Mouse (Mus musculus) kidney, embryonic 14.5 days (tissue): ENCODE results near the gene Usp3. TPM values are rescaled to one million over a fixed set of nuclear protein-coding genes. Genes with fewer than 3 reads are reported as not detected.

Experiments used
- ATAC-seq: fragments of 200-750 bp; cut with Nextera tagmentation; 2 replicates; pipeline ENCODE4 v1.8.0; 2017; ENCODE audit warnings: moderate number of reproducible peaks, mild to moderate bottlenecking, moderate TSS enrichment, moderate library complexity; ENCODE audit not compliant: low FRiP score, low TSS enrichment
- H3K27ac ChIP-seq: fragments of 300-500 bp; sonication (generic); 2 replicates; pipeline ENCODE4 v1.5.1; 2014; ENCODE audit warnings: low read depth, mild to moderate bottlenecking, low read length, moderate library complexity, mixed read lengths
- H3K27me3 ChIP-seq: fragments of 300-500 bp; sonication (generic); 2 replicates; pipeline ENCODE4 v1.6.1; 2014; ENCODE audit warnings: mild to moderate bottlenecking, low read length; ENCODE audit not compliant: control insufficient read depth, insufficient read depth
- H3K36me3 ChIP-seq: fragments of 300-500 bp; sonication (generic); 2 replicates; pipeline ENCODE4 v1.6.1; 2014; ENCODE audit warnings: low read length, mixed read lengths; ENCODE audit not compliant: control insufficient read depth, insufficient read depth
- H3K4me1 ChIP-seq: fragments of 300-500 bp; sonication (generic); 2 replicates; pipeline ENCODE4 v1.6.1; 2014; ENCODE audit warnings: low read length, mixed read lengths; ENCODE audit not compliant: control insufficient read depth, insufficient read depth
- H3K4me2 ChIP-seq: fragments of 300-500 bp; sonication (generic); replicated peaks from 2 replicates; pipeline ENCODE4 v1.6.1; 2014; ENCODE audit warnings: low read depth, mild to moderate bottlenecking, low read length
- H3K4me3 ChIP-seq: fragments of 300-500 bp; sonication (generic); 2 replicates; pipeline ENCODE4 v1.5.1; 2014; ENCODE audit warnings: mild to moderate bottlenecking, low read length
- H3K9ac ChIP-seq: fragments of 300-500 bp; sonication (generic); 2 replicates; pipeline ENCODE4 v1.6.1; 2014; ENCODE audit warnings: low read depth, mild to moderate bottlenecking, low read length, moderate library complexity
- H3K9me3 ChIP-seq: fragments of 300-500 bp; sonication (generic); 2 replicates; pipeline ENCODE4 v1.6.1; 2016; ENCODE audit warnings: low read length; ENCODE audit not compliant: control insufficient read depth
- WGBS: fragments of 180-500 bp; shearing (Covaris S2); extraction: QIAGEN DNeasy Blood & Tissue Kit; methylation state at CpG from one replicate; pipeline ENCODE4 v1.1.7; 2014; 5-methylcytosine and 5-hydroxymethylcytosine counted together
- polyA plus RNA-seq: library from polyadenylated mRNA; unstranded; fragments of >200 nt; fragmentation: Nextera tagmentation; extraction: Ambion mirVana; gene quantifications from 2 replicates; pipeline ENCODE4 v1.2.1, GENCODE M21; 2014

The Usp3 gene
- polyA plus RNA-seq, 1 experiment from 2014 or later = 83.6 TPM

- no peak overlapping the region for H3K27ac ChIP-seq
- 79% methylated on average over 5 of the region's 5 CpGs for WGBS
- no peak overlapping the region for H3K4me3 ChIP-seq
- H3K9me3 ChIP-seq = no peaks in the 10 kb centered on the region
- H3K4me1 ChIP-seq = peaks cover 8% of the 10 kb centered on the region
- no peak overlapping the region for H3K4me2 ChIP-seq
- H3K36me3 ChIP-seq = peaks cover 65% of the 10 kb centered on the region
- no peaks in the 10 kb centered on the region for H3K27me3 ChIP-seq
- no peak for ATAC-seq
- no peak overlapping the region for H3K9ac ChIP-seq
Measured at GRCm38 (mm10) chr9:66518251-66518650, 74.7 kb downstream of the Usp3 start.

DNA sequence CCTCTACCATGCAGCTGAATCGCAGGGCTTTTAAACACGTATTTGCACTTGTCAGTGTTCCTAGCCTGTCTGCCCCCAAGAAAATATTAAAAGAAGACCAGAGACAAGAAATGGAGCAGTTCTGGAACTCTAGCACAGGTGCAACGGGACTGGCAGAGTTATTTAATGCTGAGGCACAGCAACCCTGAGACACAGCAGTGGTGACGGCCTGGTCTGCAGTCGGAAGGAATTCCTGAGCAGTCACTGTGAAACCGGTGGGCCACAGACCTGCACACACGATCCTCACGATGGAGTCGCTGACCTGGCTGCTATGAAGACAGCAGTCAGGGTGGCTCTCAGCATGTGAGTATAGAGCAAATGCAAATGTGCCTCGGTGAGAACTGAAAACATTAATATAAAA, 75.2 kb downstream of the Usp3 start:
- no peak overlapping the region for H3K4me3 ChIP-seq
- H3K9me3 ChIP-seq = no peaks in the 10 kb centered on the region
- H3K4me1 ChIP-seq = peaks cover 8% of the 10 kb centered on the region
- ATAC-seq = no peak
- H3K27ac ChIP-seq = no peak overlapping the region
- H3K27me3 ChIP-seq = no peaks in the 10 kb centered on the region
- no peak overlapping the region for H3K9ac ChIP-seq
- H3K4me2 ChIP-seq = no peak overlapping the region
- H3K36me3 ChIP-seq = peaks cover 65% of the 10 kb centered on the region
- 93% methylated on average over 10 of the region's 10 CpGs for WGBS

DNA sequence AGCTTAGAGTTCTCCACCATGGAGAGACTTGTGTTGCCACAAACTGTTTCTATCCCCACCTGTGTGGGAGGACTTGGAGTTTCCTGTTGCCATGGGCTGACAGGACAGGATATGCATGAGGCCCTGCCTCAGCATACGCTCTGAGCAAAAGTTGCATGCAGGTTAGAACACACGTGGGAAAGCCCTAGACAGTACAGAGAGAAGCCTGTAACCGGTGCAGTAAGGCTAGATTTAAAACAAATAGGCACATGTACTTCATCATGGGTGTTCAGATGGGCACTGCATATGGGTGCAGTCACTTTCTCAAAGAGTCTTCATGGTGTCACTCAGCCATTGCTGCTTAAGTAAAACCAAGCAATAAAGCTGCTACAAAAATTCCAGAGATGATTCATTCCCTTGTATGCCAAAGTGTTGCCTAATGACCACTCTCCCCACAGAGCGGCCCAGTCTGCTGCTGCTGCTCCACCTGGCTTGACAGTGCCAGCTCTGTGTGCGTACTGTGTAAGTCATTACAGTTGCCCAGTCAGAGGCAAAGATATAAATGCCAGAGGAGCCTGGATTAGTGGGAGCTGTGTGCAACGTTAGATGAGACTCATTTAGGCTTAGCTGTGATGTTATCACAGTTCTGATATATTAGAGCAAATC, 76.5 kb downstream of the Usp3 start:
- H3K27ac ChIP-seq = no peak overlapping the region
- peaks cover 55% of the 10 kb centered on the region for H3K36me3 ChIP-seq
- H3K4me2 ChIP-seq = no peak overlapping the region
- no peaks in the 10 kb centered on the region for H3K27me3 ChIP-seq
- ATAC-seq = no peak
- H3K4me3 ChIP-seq = no peak overlapping the region
- no peaks in the 10 kb centered on the region for H3K9me3 ChIP-seq
- H3K9ac ChIP-seq = no peak overlapping the region
- 88% methylated on average over 6 of the region's 6 CpGs for WGBS
- H3K4me1 ChIP-seq = peaks cover 8% of the 10 kb centered on the region

DNA sequence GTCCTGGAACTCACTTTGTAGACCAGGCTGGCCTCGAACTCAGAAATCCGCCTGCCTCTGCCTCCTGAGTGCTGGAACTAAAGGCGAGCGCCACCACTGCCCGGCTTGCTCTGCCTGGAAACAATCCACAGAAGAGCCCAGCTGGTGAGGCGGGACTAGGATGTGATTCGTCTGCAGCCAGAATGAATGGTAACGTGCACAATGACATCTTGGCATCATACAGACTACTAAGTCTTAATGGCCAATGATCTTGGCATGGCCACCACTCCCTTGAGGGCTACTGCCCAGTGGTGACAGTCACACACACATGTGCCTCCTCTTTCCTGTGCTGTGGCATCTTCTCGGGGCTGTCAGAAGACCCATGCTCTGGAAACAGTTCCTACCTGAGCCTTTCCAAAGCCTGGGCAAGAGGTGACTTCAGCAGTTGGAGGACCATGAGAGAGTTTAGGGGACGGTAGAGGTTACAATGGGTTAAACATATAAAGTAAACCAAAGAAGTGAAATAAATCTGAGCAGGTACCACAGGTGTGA, 77.2 kb downstream of the Usp3 start:
- H3K9ac ChIP-seq = no peak overlapping the region
- H3K4me2 ChIP-seq = no peak overlapping the region
- no peak overlapping the region for H3K4me3 ChIP-seq
- WGBS = 96% methylated on average over 10 of the region's 10 CpGs
- peaks cover 13% of the 10 kb centered on the region for H3K4me1 ChIP-seq
- no peaks in the 10 kb centered on the region for H3K9me3 ChIP-seq
- H3K27ac ChIP-seq = no peak overlapping the region
- no peaks in the 10 kb centered on the region for H3K27me3 ChIP-seq
- no peak for ATAC-seq
- H3K36me3 ChIP-seq = peaks cover 55% of the 10 kb centered on the region

DNA sequence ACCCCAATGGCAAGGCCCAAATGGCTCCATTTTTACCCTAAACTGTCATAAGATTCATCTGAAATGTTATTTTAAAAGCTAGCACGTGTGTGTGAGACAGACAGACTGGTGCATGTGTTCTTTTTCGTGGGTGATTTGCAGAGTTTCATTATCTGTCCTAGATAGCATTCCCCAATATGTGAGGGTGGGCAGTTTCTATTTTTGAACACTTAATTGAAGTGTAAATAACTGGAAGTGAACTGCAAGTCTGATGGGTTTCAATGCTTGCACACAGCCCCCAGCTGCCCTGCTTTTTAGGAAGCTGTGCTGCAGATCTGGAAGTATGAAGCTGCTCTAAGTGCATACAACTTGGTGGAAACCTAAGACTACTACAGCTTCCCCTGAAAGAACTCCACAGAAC, 77.8 kb downstream of the Usp3 start:
- 84% methylated on average over 2 of the region's 2 CpGs for WGBS

DNA sequence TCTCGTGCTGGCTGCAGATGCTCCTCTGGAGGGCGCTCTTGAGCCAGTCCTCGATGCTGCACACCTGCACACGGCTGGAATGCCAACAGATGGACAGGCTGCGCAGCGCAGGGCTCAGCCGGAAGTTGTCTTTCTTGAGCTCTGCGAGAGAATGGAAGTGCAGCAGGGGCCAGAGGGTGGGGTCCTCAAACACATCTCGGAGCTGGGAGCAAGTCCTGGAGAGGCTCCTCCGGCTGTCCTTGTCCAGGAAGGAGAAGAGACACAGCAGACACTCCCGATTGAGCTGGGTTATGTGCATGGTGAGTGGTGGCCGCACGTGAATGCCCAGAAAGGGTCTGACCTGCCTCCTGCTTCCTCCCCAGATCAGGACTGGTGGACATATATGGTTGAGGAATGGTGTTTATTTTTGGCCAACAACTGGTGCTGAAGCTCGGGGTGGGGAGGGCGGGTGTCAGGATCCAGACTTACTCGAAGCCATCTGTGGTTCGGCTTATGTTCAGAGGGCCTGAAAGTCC, 78.6 kb downstream of the Usp3 start, which contains the start of gene Fbxl22:
Gene Fbxl22 (minus strand): TSS at position 338 of the 515 bp plus-strand sequence.
- no peak within 1 kb of the TSS for H3K9ac ChIP-seq
- no peak within 1 kb of the TSS for H3K4me3 ChIP-seq
- no peak for ATAC-seq
- peaks cover 19% of the 10 kb centered on the region for H3K4me1 ChIP-seq
- H3K36me3 ChIP-seq = peaks cover 47% of the 10 kb centered on the region
- WGBS = 64% methylated on average over 17 of the region's 17 CpGs
- H3K27ac ChIP-seq = peak within 1 kb of the TSS; percentile 99; the same call in 1 of the 2 replicates
- no peaks in the 10 kb centered on the region for H3K27me3 ChIP-seq
- no peak within 1 kb of the TSS for H3K4me2 ChIP-seq
- no peaks in the 10 kb centered on the region for H3K9me3 ChIP-seq

More for the DNA sequence above, 77.8 kb downstream of the Usp3 start:
- H3K9ac ChIP-seq = no peak overlapping the region
- H3K27ac ChIP-seq = no peak overlapping the region
- H3K36me3 ChIP-seq = peaks cover 50% of the 10 kb centered on the region
- no peaks in the 10 kb centered on the region for H3K9me3 ChIP-seq
- H3K4me1 ChIP-seq = peaks cover 19% of the 10 kb centered on the region
- no peak overlapping the region for H3K4me3 ChIP-seq
- no peaks in the 10 kb centered on the region for H3K27me3 ChIP-seq
- no peak for ATAC-seq
- no peak overlapping the region for H3K4me2 ChIP-seq

DNA sequence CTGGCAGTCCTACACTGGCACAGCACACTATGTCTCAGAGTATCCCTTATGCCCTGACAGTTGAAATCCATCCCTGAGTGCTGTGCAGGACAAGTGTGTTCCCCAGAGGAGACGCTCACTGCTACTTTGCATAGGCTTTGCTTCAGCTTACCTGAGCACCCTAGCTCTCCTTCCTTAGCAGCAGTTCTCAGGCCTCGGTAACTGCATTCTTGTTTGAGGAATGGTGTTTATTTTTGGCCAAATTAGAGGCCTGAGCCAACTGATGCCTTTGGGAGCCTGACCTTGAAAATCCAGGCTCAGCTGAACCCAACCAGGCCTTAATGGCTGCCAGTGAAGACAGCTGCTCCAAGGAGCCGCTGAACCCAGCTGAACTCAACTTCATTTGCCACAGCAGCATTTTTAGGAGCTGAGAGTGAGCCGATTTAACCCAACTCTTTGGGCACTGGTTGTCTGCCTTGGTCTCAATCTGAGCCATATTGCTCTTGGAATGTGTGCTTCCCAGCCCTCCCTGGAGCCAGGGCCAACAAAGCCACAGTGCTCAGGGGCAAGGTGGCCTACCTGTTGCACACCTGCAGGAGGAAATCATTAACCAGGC, 79.2 kb downstream of the Usp3 start:
- Histone ChIP-seq H3K4me1 (peaks cover 19% of the 10 kb centered on the region), H3K36me3 (peaks cover 47% of the 10 kb centered on the region), H3K4me3 (no peak overlapping the region), H3K27me3 (no peaks in the 10 kb centered on the region), H3K4me2 (no peak overlapping the region), H3K27ac (peak overlapping the region; percentile 99; the same call in 1 of the 2 replicates), H3K9ac (no peak overlapping the region), H3K9me3 (no peaks in the 10 kb centered on the region)
- ATAC-seq = no peak
- 80% methylated on average over 4 of the region's 4 CpGs for WGBS

DNA sequence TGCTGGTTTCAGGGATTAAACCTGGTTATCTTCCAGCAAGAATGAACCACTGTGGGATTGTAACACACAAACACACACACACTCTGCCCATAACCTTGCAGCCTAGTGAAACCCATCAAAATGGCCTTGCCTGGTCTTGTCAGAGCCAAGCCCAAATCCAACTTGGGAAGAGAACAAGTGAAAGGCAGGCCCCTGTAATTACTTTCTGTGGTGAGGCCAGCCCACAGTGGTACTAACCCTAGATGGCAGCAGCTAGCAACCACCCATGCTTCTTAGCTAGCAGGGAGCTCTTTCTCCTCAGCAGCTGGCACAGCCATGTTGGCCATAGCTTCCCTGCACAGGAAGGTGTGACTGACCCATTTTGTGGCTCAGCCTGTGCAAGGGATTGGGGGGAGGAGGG, 79.8 kb downstream of the Usp3 start:
- Histone ChIP-seq H3K27me3 (no peaks in the 10 kb centered on the region), H3K4me3 (no peak overlapping the region), H3K4me2 (no peak overlapping the region; the same call in 1 of the 2 replicates), H3K4me1 (peaks cover 19% of the 10 kb centered on the region), H3K36me3 (peaks cover 46% of the 10 kb centered on the region), H3K9me3 (no peaks in the 10 kb centered on the region), H3K9ac (no peak overlapping the region), H3K27ac (peak overlapping the region; percentile 99; the same call in 1 of the 2 replicates)
- no peak for ATAC-seq

GRCm38 (mm10) chr9:66512351-66512671, 80.6 kb downstream of the Usp3 start:
- peak; percentile 90 for ATAC-seq
- H3K4me3 ChIP-seq = peak overlapping the region; percentile 66
- H3K36me3 ChIP-seq = peaks cover 46% of the 10 kb centered on the region
- peak overlapping the region; percentile 78 for H3K9ac ChIP-seq
- WGBS = 0% methylated on average over 8 of the region's 8 CpGs
- no peaks in the 10 kb centered on the region for H3K9me3 ChIP-seq
- H3K27ac ChIP-seq = peak overlapping the region; percentile 99
- peak overlapping the region; percentile 93 for H3K4me2 ChIP-seq
- peaks cover 19% of the 10 kb centered on the region for H3K4me1 ChIP-seq
- H3K27me3 ChIP-seq = no peaks in the 10 kb centered on the region
